Mouse (Mus musculus): Measurements from ENCODE around the gene Isl1.

- no peak for TF ChIP-seq POLR2A (IDR thresholded peaks at IDR 0.05; ENCODE audit: low read depth, low read length)
- TF ChIP-seq CTCF (IDR thresholded peaks at IDR 0.05; ENCODE audit: borderline replicate concordance, insufficient read depth, low read length) = no peak
These were observed 10.2 kb downstream of the Isl1 start for GRCm38 (mm10) chr13:116299241-116299640.
